Mouse (Mus musculus) ovary, postnatal 10 days (tissue): Measurements from ENCODE around the gene Pde11a.

Experiments used
- DNase-seq: peaks from one replicate; pipeline ENCODE4 v3.0.0; 2022; ENCODE audit warnings: low spot score

The Pde11a gene

DNA sequence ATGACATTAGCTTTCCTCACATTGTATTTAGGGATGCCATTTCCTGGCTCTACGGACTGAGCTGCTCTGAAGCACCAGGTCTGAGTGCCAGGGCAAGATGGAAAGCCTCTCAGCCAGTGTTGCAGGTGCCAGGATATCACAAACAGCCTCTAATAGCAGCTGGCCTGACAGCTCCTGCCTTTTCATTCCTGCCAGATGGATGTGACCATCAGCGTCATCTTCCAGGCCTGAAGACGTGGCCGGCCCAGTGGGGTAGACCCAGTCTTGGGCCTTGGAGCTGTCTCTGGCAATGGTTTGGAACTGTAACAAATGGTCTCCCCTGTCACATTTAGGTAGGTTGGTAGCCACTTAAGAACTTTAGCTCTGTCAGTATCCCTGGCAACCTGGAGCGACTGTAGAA lies 385.3 kb downstream of the Pde11a start:
- no peak for DNase-seq

GRCm38 (mm10) chr2:75950685-75951084 lies 387.9 kb downstream of the Pde11a start:
- no peak for DNase-seq
